Comparison of ENCODE assay signal across 24 mouse cellular contexts in genomic region chr10:102553941-102554340, GRCm38 (mm10). TPM values are rescaled to one million over a fixed set of nuclear protein-coding genes. Genes with fewer than 3 reads are reported as not detected.
DNase-seq lines count a peak whose midpoint lies in the region; ATAC-seq and TF ChIP-seq lines count a peak whose summit lies in the region.
"Had no signal": no experiment of that assay in that cellular context is flagged by ENCODE, and none has a peak within 500 bp of the region (broad histone marks: within the 10 kb centered on the region; RNA-seq: fewer than 3 reads in every experiment).

No protein-coding gene starts in this region.

- DNase-seq in cerebellum, adult 9-10 months, result peak; percentile 1
- peak; percentile 40 for DNase-seq in kidney, adult 9 months
- DNase-seq in kidney, postnatal 4 days, result no peak
- DNase-seq in limb, embryonic 14.5 days (ENCODE audit: low spot score), result peak; percentile 49
- DNase-seq in limb, embryonic 10.5 days (ENCODE audit: low spot score), result no peak
- DNase-seq: adrenal gland, postnatal 10 days; adrenal gland, postnatal 36 days; cerebellum, adult 11 months; cerebellum, postnatal 10 days; cerebellum, postnatal 36 days; embryo, embryonic 11 days; gastrocnemius, postnatal 25 days; heart, adult 18-20 months; heart, postnatal 10 days; heart, postnatal 36 days had no signal

- H3K4me1 ChIP-seq in limb, embryonic 14.5 days (ENCODE audit: control insufficient read depth, insufficient read depth, low read length), result no peaks in the 10 kb centered on the region
- no peaks in the 10 kb centered on the region for H3K4me1 ChIP-seq in limb, embryonic 10.5 days
- H3K4me1 ChIP-seq: embryonic facial prominence, embryonic 15.5 days; forebrain, embryonic 12.5 days; forebrain, embryonic 15.5 days; heart, embryonic 12.5 days; heart, embryonic 15.5 days; hindbrain, embryonic 10.5 days; hindbrain, embryonic 13.5 days had no signal

- H3K36me3 ChIP-seq in limb, embryonic 14.5 days (ENCODE audit: control insufficient read depth, insufficient read depth, low read length), result no peaks in the 10 kb centered on the region
- H3K36me3 ChIP-seq in limb, embryonic 10.5 days, result no peaks in the 10 kb centered on the region
- H3K36me3 ChIP-seq: embryonic facial prominence, embryonic 15.5 days; forebrain, embryonic 12.5 days; forebrain, embryonic 15.5 days; heart, embryonic 12.5 days; heart, embryonic 15.5 days; hindbrain, embryonic 10.5 days; hindbrain, embryonic 13.5 days had no signal

- no peak for TF ChIP-seq POLR2A in limb, embryonic 14.5 days (IDR thresholded peaks at IDR 0.05; ENCODE audit: borderline replicate concordance, extremely low read depth, insufficient read depth, insufficient read length)

- WGBS in limb, embryonic 14.5 days, result 59% methylated on average over 4 of the region's 4 CpGs
- WGBS in limb, embryonic 10.5 days, result 80% methylated on average over 4 of the region's 4 CpGs

- H3K27ac ChIP-seq in limb, embryonic 14.5 days (replicated peaks; ENCODE audit: low read depth, low read length), result no peak overlapping the region
- H3K27ac ChIP-seq in limb, embryonic 10.5 days, result no peak overlapping the region
- H3K27ac ChIP-seq: embryonic facial prominence, embryonic 15.5 days; forebrain, embryonic 12.5 days; forebrain, embryonic 15.5 days; heart, embryonic 15.5 days; hindbrain, embryonic 10.5 days; hindbrain, embryonic 13.5 days had no signal

- no peaks in the 10 kb centered on the region for H3K27me3 ChIP-seq in limb, embryonic 14.5 days (ENCODE audit: control insufficient read depth, insufficient read depth, low read length)
- H3K27me3 ChIP-seq in limb, embryonic 10.5 days (ENCODE audit: low read depth, poor library complexity, severe bottlenecking), result no peaks in the 10 kb centered on the region
- H3K27me3 ChIP-seq: embryonic facial prominence, embryonic 15.5 days; forebrain, embryonic 12.5 days; forebrain, embryonic 15.5 days; heart, embryonic 12.5 days; heart, embryonic 15.5 days; hindbrain, embryonic 13.5 days had no signal

- H3K9ac ChIP-seq in limb, embryonic 14.5 days (ENCODE audit: low read depth, low read length, severe bottlenecking), result no peak overlapping the region
- H3K9ac ChIP-seq: embryonic facial prominence, embryonic 15.5 days; forebrain, embryonic 12.5 days; forebrain, embryonic 15.5 days; heart, embryonic 12.5 days; heart, embryonic 15.5 days; hindbrain, embryonic 13.5 days had no signal

- no peak overlapping the region for H3K4me2 ChIP-seq in limb, embryonic 14.5 days (replicated peaks; ENCODE audit: low read depth, low read length, severe bottlenecking)
- H3K4me2 ChIP-seq: embryonic facial prominence, embryonic 15.5 days; forebrain, embryonic 12.5 days; forebrain, embryonic 15.5 days; heart, embryonic 12.5 days; heart, embryonic 15.5 days; hindbrain, embryonic 13.5 days had no signal

- H3K9me3 ChIP-seq in limb, embryonic 14.5 days (ENCODE audit: control insufficient read depth, low read length), result no peaks in the 10 kb centered on the region
- H3K9me3 ChIP-seq in limb, embryonic 10.5 days (replicated peaks), result no peaks in the 10 kb centered on the region
- H3K9me3 ChIP-seq: embryonic facial prominence, embryonic 15.5 days; forebrain, embryonic 12.5 days; forebrain, embryonic 15.5 days; heart, embryonic 12.5 days; heart, embryonic 15.5 days; hindbrain, embryonic 10.5 days; hindbrain, embryonic 13.5 days had no signal

- no peak for ATAC-seq in cerebellum, adult (ENCODE audit: insufficient number of reproducible peaks, low FRiP score, low TSS enrichment)
- ATAC-seq in limb, embryonic 14.5 days (ENCODE audit: low FRiP score, low read depth), result no peak
- ATAC-seq: forebrain, embryonic 15.5 days; hindbrain, embryonic 16.5 days had no signal

- no peak overlapping the region for H3K4me3 ChIP-seq in limb, embryonic 14.5 days (replicated peaks; ENCODE audit: low read length)
- no peak overlapping the region for H3K4me3 ChIP-seq in limb, embryonic 10.5 days
- H3K4me3 ChIP-seq: embryonic facial prominence, embryonic 15.5 days; forebrain, embryonic 12.5 days; forebrain, embryonic 15.5 days; heart, embryonic 12.5 days; heart, embryonic 15.5 days; hindbrain, embryonic 10.5 days; hindbrain, embryonic 13.5 days had no signal

RNA-seq across cellular contexts. Expression of gene Rassf9, which starts 41.9 kb away (rescaled TPM):
- 1.7 and 3.1 TPM in 2 replicates for polyA plus RNA-seq in limb, embryonic 14.5 days (2012; rRNA removed)
- polyA plus RNA-seq in limb, embryonic 14.5 days (2014; fragmentation: Nextera tagmentation; extraction: Ambion mirVana), result 4.3 and 5.3 TPM in 2 replicates
- 4.5 and 4.8 TPM in 2 replicates for polyA plus RNA-seq in limb, embryonic 10.5 days (2016; fragmentation: Nextera tagmentation; extraction: Ambion mirVana)

Comparison
In these comparisons a context has a peak if more than half of its experiments do, and no peak if none do; other contexts are left out.
1. DNase-seq: peak in cerebellum, adult 9-10 months (single experiment), kidney, adult 9 months (single experiment) and limb, embryonic 14.5 days (single experiment); none in kidney, postnatal 4 days (0 of 2) and limb, embryonic 10.5 days (single experiment).